Mouse (Mus musculus) heart, adult 2 months (tissue): ENCODE data around the gene Top3b. TPM values are rescaled to one million over a fixed set of nuclear protein-coding genes. Genes with fewer than 3 reads are reported as not detected.

Source experiments
- DNase-seq, 2 experiments: peaks; one replicate each; pipeline ENCODE4 v3.0.0; 2021
- H3K27ac ChIP-seq: fragments of 200-600 bp; 2 replicates; pipeline ENCODE4 v1.8.1; 2022
- H3K27me3 ChIP-seq: fragments of 200-500 bp; 2 replicates; pipeline ENCODE4 v1.6.1; 2012; ENCODE audit warnings: mild to moderate bottlenecking, low read length, inconsistent platforms, mixed read lengths; ENCODE audit not compliant: control insufficient read depth, insufficient read depth
- H3K36me3 ChIP-seq: fragments of 200-500 bp; 2 replicates; pipeline ENCODE4 v1.6.1; 2012; ENCODE audit warnings: low read length, inconsistent platforms; ENCODE audit not compliant: control insufficient read depth, insufficient read depth
- H3K4me1 ChIP-seq: fragments of 200-500 bp; 2 replicates; pipeline ENCODE4 v1.6.1; 2011; ENCODE audit warnings: low read length; ENCODE audit not compliant: control insufficient read depth, insufficient read depth
- H3K4me3 ChIP-seq: fragments of 200-600 bp; 2 replicates; pipeline ENCODE4 v1.8.1; 2022
- H3K79me2 ChIP-seq: fragments of 200-500 bp; replicated peaks from 2 replicates; pipeline ENCODE4 v1.6.1; 2012; ENCODE audit warnings: mild to moderate bottlenecking, inconsistent platforms, low read length, moderate library complexity, mixed read lengths; ENCODE audit not compliant: control insufficient read depth, insufficient read depth
- H3K9ac ChIP-seq: fragments of 200-500 bp; 2 replicates; pipeline ENCODE4 v1.6.1; 2012; ENCODE audit warnings: low read depth, mild to moderate bottlenecking, control low read depth, inconsistent platforms, low read length, mixed read lengths
- CTCF ChIP-seq: fragments of 200-600 bp; IDR thresholded peaks from 2 replicates; pipeline ENCODE4 v1.8.1; 2022; ENCODE audit warnings: antibody characterized with exemption, mild to moderate bottlenecking, moderate library complexity
- EP300 ChIP-seq: fragments of 200-500 bp; IDR thresholded peaks from 2 replicates; pipeline ENCODE4 v1.6.1; 2011; ENCODE audit warnings: low read depth, low read length, control low read depth; ENCODE audit not compliant: insufficient read depth
- POLR2A ChIP-seq: fragments of 200-500 bp; IDR thresholded peaks from 2 replicates; pipeline ENCODE4 v1.6.1; 2011; ENCODE audit warnings: mild to moderate bottlenecking, low read depth, low read length, control low read depth; ENCODE audit not compliant: insufficient read depth
- WGBS: fragments of 180-500 bp; shearing (Covaris S2); methylation state at CpG from one replicate; pipeline ENCODE4 v1.1.7; 2018; 5-methylcytosine and 5-hydroxymethylcytosine counted together
- intact Hi-C: fragments of 180-260 bp; cut with DNase I; formaldehyde crosslinking; loops from one replicate; pipeline ENCODE4 v1.15.1; 2025
- long read RNA-seq: library from polyadenylated mRNA; stranded (forward); transcript quantifications from one replicate; pipeline ENCODE4 v2.0.0, GENCODE M21; 2021
- polyA plus RNA-seq: library from polyadenylated mRNA; depleted of rRNA; stranded (reverse); fragments of >200 nt; gene quantifications from 2 replicates; pipeline ENCODE4 v1.2.3, GENCODE M21; 2012; rRNA removed
- total RNA-seq, 2 experiments: library from RNA; stranded (reverse); gene quantifications; 2 replicates each; pipeline ENCODE4 v1.2.3; 2021

The Top3b gene
- 10 to 100 TPM; 23.7 to 24.3 TPM for total RNA-seq
- 38.1 and 58.7 TPM in 2 replicates for polyA plus RNA-seq
- long read RNA-seq, partial matches to known transcripts: 1 of 30 reads
- long read RNA-seq, other reads (novel, unspliced or antisense): 25 of 30 reads

DNA sequence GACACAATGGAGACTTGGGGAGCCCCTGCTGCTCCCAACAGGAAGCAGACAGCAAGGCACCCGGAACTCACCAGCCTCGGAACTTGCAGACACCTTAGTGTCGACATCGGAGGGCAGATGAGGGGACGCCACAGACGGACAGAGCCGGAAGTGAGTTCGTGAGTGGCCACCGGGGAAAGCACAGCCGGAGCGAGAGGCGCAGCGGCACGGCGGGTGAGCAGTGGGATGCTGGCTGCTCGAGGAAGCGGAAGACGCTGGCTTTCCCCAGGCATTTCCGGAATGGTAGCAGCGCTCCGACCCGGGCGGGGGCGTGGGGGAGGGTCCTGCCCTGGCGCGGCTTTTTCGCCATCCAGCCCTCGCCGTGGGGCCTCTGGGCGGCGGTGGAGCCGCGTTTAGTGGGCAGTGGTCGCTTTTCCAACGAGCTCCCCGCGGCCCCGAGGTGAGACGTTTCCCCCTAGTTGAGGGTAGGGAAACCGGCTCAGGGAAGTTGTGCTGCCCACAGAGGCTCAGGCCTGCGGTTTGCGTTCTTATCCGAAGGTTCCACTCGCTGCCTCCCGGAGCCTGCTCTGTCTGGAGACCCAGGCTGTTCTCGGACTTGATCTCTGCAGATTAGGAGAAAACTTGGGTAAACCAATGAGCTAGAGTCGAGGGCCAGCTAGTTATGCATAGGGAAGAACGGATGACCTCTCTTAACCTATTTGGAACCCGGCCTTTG, at the start of gene Top3b, which contains the start of gene Vpreb1:
TSS of gene Top3b (plus strand) at position 120 of the 715 bp plus-strand sequence.
TSS of gene Vpreb1 (minus strand) at position 227 of the 715 bp plus-strand sequence.
- peak; percentile 57 for TF ChIP-seq CTCF
- peak; percentile 85 for TF ChIP-seq EP300
- TF ChIP-seq POLR2A: peak; percentile 86
- intact Hi-C loops: loop anchor here (2.0 kb wide), 1 partner anchor 16 kb away; no protein-coding TSS in a partner anchor
- peak within 1 kb of the TSS; percentile 75 for H3K4me3 ChIP-seq
- under 1% methylated on average over 49 of the region's 49 CpGs for WGBS
- 0 out of 2 replicates have a peak, but pooled peaks cover 1% of the 10 kb centered on the region for H3K79me2 ChIP-seq
- H3K36me3 ChIP-seq: peaks cover 6% of the 10 kb centered on the region; the same call in 1 of the 2 replicates
- H3K27ac ChIP-seq: peak within 1 kb of the TSS; percentile 92
- H3K4me1 ChIP-seq: 0 out of 2 replicates have a peak, but pooled peaks cover 2% of the 10 kb centered on the region
- no peaks in the 10 kb centered on the region for H3K27me3 ChIP-seq
- peak; percentile 88 to 90 for DNase-seq
- H3K9ac ChIP-seq: peak within 1 kb of the TSS; percentile 94

- Histone ChIP-seq H3K27me3 (no peaks in the 10 kb centered on the region), H3K36me3 (no peaks in the 10 kb centered on the region), H3K27ac (no peak overlapping the region), H3K9ac (no peak overlapping the region), H3K4me1 (peaks cover 2% of the 10 kb centered on the region; the same call in 1 of the 2 replicates), H3K4me3 (no peak overlapping the region), H3K79me2 (no peaks in the 10 kb centered on the region)
- WGBS: 41% methylated on average over 5 of the region's 5 CpGs
- no peak for TF ChIP-seq CTCF
- TF ChIP-seq POLR2A: no peak
- no peak for TF ChIP-seq EP300
- no peak for DNase-seq
- intact Hi-C loops: no loop called here
Observed at GRCm38 (mm10) chr16:16825476-16825875, 45.1 kb upstream of the Top3b start.

DNA sequence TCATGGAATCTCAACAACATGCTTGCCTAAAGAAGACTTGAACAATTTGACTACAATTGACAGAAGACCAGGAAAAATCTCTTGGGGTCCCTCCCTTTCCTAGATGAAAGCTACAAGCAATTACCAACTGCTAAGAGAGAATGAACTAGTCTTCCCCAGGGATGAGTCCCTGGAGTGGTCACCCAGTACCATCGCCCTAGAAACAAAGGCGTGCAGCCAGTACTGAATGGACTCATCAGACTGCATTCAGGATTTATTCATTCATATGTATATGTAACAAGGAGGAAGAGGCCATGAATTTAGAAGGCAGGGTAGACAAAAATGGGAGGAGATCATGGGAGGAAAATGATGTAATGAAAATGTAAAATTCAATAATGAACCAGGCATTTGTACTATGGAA, 44.3 kb upstream of the Top3b start:
- WGBS: 86% methylated on average over 2 of the region's 2 CpGs
- TF ChIP-seq CTCF (no peak), POLR2A (no peak), EP300 (no peak)

GRCm38 (mm10) chr16:16828757-16829615, 41.5 kb upstream of the Top3b start, which contains the start of gene Spag6l:
TSS of gene Spag6l (minus strand) at chr16:16829456.
- peak within 1 kb of the TSS; percentile 0; the same call in 1 of the 2 replicates for H3K9ac ChIP-seq
- no peaks in the 10 kb centered on the region for H3K79me2 ChIP-seq
- H3K27me3 ChIP-seq: no peaks in the 10 kb centered on the region
- peak within 1 kb of the TSS; percentile 29; the same call in 1 of the 2 replicates for H3K4me3 ChIP-seq
- intact Hi-C loops: no loop called here
- DNase-seq: peak in 1 of 2 experiments; percentile 25
- H3K27ac ChIP-seq: no peak within 1 kb of the TSS
- TF ChIP-seq POLR2A (no peak), CTCF (peak; percentile 21), EP300 (no peak)
- H3K36me3 ChIP-seq: no peaks in the 10 kb centered on the region
- 8% methylated on average over 33 of the region's 33 CpGs for WGBS
- peaks cover 2% of the 10 kb centered on the region; the same call in 1 of the 2 replicates for H3K4me1 ChIP-seq

More for the DNA sequence above, 44.3 kb upstream of the Top3b start:
- DNase-seq: no peak
- H3K4me3 ChIP-seq: no peak overlapping the region
- no peaks in the 10 kb centered on the region for H3K79me2 ChIP-seq
- no peaks in the 10 kb centered on the region for H3K27me3 ChIP-seq
- intact Hi-C loops: no loop called here
- no peak overlapping the region for H3K9ac ChIP-seq
- no peaks in the 10 kb centered on the region for H3K36me3 ChIP-seq
- H3K4me1 ChIP-seq: peaks cover 2% of the 10 kb centered on the region; the same call in 1 of the 2 replicates
- H3K27ac ChIP-seq: no peak overlapping the region

GRCm38 (mm10) chr16:16829671-16830070, 40.9 kb upstream of the Top3b start:
- TF ChIP-seq EP300 (no peak), POLR2A (no peak), CTCF (no peak)
- 85% methylated on average over 3 of the region's 3 CpGs for WGBS
- Histone ChIP-seq H3K4me3 (no peak overlapping the region), H3K36me3 (no peaks in the 10 kb centered on the region), H3K27ac (no peak overlapping the region), H3K79me2 (no peaks in the 10 kb centered on the region), H3K4me1 (peaks cover 2% of the 10 kb centered on the region; the same call in 1 of the 2 replicates), H3K27me3 (no peaks in the 10 kb centered on the region), H3K9ac (no peak overlapping the region)
- DNase-seq: no peak
- intact Hi-C loops: no loop called here
